Mouse (Mus musculus) myocyte (in vitro differentiated cells): ENCODE measurements around the gene Akap12.

Experiments
- E2F4 ChIP-seq: IDR thresholded peaks from one replicate; pipeline ENCODE4 v1.6.1; 2011; ENCODE audit warnings: mild to moderate bottlenecking, control low read depth, moderate library complexity; ENCODE audit not compliant: insufficient read depth
- MAX ChIP-seq: IDR thresholded peaks from one replicate; pipeline ENCODE4 v1.6.1; 2011; ENCODE audit warnings: low read depth, mild to moderate bottlenecking, control low read depth
- MYOG ChIP-seq, 3 experiments: IDR thresholded peaks; one replicate each; pipeline ENCODE4 v1.6.1; 2011; ENCODE audit warnings: control low read depth in 2 of 3, low read depth in 2 of 3, mild to moderate bottlenecking in 2 of 3; ENCODE audit not compliant: insufficient read length in 2 of 3, control insufficient read depth in 1 of 3, insufficient read depth in 1 of 3
- POLR2A ChIP-seq: IDR thresholded peaks from one replicate; pipeline ENCODE4 v1.6.1; 2011; ENCODE audit warnings: low read depth, mild to moderate bottlenecking, control low read depth, moderate library complexity; ENCODE audit not compliant: insufficient read length
- POLR2AphosphoS2 ChIP-seq: IDR thresholded peaks from one replicate; pipeline ENCODE4 v1.6.1; 2011; ENCODE audit warnings: low read depth, control low read depth; ENCODE audit not compliant: insufficient read length
- REST ChIP-seq: IDR thresholded peaks from one replicate; pipeline ENCODE4 v1.6.1; 2011; ENCODE audit warnings: mild to moderate bottlenecking, control low read depth, moderate library complexity; ENCODE audit not compliant: insufficient read depth, insufficient read length
- TCF12 ChIP-seq: IDR thresholded peaks from one replicate; pipeline ENCODE4 v1.6.1; 2011; ENCODE audit warnings: mild to moderate bottlenecking, control low read depth; ENCODE audit not compliant: poor library complexity, insufficient read depth, severe bottlenecking
- TCF3 ChIP-seq: IDR thresholded peaks from one replicate; pipeline ENCODE4 v1.6.1; 2011; ENCODE audit warnings: low read depth, control low read depth; ENCODE audit not compliant: insufficient read length
- USF1 ChIP-seq: IDR thresholded peaks from one replicate; pipeline ENCODE4 v1.6.1; 2011; ENCODE audit warnings: low read depth, mild to moderate bottlenecking, control low read depth, moderate library complexity

DNA sequence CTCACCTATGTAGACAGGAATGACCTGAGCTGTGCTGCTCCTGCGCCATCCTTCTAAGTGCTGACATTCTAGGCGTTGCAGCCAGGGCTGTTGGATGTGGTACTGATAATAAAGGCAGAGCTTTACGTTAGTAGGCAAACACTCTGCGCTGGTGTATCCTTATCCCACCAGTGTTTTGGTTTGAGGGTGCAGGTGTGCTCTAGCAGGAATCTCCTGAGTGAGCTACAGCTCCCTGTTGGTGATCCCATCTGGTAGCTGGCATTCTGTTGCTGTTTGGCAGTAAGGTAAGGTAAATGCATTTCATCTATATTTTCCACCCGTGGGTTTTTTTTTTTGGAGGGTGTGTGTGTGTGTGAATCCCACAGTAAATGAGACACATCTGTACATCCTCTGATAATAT lies 131.9 kb downstream of the Akap12 start:
- no peak for TF ChIP-seq MAX
- TF ChIP-seq POLR2A = no peak
- TF ChIP-seq E2F4 = no peak
- TF ChIP-seq POLR2AphosphoS2 = no peak
- no peak for TF ChIP-seq TCF3
- no peak for TF ChIP-seq TCF12
- no peak for TF ChIP-seq MYOG (IDR thresholded peaks at IDR 0.05; ENCODE audit: control insufficient read depth in 1 of 3, insufficient read depth in 1 of 3, insufficient read length in 2 of 3, low read depth in 2 of 3)
- TF ChIP-seq USF1 = no peak
- TF ChIP-seq REST = no peak
